Mouse (Mus musculus) urinary bladder, adult 18-20 months (tissue): ENCODE measurements around the gene Camkv.

Source experiments
- DNase-seq, 2 experiments: peaks; one replicate each; pipeline ENCODE4 v3.0.0; 2022; ENCODE audit warnings: low spot score in 2 of 2, mixed read lengths in 2 of 2

Camkv gene

DNA sequence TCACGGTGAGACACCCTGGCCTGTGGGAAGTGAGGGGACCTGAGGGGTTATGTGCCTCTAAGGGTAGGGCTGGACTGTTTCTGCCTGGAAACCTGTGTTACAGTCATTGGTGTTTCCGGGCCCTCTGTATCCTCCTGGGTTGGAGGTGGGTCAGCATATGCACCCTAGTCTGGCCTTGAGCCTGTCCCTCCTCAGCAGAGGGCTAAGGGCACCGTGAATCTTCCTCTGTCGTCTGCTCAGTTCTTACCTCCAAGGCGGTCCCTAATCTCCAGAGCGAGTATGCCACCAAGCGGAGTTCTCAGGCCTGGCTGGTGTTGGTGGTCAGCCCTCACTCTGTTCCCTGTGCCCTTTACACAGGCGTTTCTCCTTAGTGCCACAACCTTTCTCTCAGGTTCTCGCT lies 27.4 kb downstream of the Camkv start:
- no peak for DNase-seq

DNA sequence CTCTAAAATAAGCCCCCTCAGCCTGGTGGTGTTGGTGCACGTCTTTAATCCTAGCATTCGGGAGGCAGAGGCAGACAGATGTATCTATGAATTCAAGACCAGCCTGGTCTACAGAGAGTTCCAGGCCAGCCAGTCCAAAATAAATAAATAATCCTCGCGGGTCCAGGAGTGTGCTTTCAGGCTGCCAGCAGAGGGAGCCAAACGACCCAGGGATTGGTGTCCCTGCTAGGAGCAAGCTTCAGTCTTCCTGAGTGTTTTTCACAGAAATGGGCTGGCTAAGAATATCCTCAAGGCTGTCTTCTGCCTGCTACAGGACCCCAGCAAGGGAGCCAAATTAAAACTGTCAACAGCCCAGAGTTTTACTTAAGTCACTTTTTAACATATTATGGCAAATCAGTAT lies 28.2 kb downstream of the Camkv start:
- peak; percentile 44 to 72 for DNase-seq

DNA sequence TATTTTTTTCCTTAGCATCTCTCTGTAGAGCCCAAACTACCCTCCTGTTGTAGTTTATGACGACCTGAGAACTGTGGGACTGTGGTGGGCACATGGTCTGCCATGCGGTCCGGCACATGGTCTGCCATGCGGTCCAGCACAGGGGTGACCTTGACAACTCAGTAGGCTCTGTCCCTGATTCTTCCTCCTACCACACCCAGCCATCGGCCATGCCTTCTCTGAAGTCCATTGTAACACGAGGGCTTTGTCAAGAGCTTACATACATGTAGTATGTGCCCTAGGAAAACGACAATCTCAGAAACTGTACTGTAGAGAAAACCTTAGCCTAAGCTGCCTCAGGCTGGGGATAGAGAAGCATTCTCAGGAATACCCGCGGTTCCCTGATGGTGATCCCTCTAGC lies 29.2 kb downstream of the Camkv start:
- no peak for DNase-seq

DNA sequence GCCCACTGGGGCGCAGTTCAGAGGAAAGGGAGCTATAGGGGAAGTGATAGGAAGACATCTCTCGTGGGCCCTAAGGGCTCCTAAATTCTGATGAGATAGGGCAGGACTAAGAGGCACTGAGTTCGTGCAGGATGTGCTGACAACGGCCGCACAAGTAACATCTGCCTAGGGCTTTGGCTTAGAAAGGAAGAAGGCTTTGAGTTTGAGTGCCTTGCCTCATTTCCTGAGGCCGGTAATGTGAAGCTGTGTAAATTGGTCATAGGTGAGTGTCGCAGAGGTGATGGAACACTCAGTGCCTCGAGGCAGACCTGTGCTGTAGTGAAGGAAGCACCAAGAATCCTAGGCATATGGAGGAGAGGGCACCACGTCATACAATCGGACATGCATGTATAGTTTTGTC lies 31.2 kb downstream of the Camkv start:
- no peak for DNase-seq

DNA sequence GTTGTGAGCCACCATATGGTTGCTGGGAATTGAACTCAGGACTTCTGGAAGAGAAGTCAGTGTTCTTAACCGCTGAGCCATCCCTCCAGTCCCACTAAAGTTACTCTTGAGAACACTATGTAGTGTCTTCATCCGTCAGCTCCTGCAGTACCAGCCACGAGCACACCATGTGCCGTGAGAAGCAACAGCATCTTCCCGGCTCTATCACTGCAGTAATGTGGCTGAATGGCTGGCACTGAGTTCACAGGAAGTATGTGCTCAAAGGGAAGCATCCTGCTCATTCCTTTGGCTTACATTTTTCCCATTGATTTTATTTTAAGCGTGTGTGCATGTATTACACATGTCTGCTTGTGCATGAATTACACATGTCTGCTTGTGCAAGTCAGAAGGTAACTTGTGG lies 32.0 kb downstream of the Camkv start:
- no peak for DNase-seq

DNA sequence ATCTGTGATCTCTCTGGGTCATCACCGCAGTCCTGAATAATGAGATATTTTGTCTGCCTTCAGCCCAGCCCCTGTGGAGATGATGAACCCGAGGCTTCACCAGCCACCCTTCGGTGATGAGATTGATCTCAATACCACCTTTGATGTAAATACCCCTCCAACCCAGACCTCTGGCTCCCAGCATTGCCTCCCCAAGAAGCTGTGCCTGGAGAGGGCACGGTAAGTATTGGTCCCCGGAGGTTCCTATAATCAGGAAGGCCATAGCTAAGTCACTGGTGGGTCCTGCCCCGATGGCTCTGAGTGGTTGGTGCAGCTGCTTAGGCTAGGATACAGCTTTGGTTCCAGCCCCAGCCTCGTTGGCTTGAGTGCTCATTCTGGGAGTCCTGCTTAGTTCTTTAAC lies 33.1 kb downstream of the Camkv start:
- DNase-seq, result no peak

DNA sequence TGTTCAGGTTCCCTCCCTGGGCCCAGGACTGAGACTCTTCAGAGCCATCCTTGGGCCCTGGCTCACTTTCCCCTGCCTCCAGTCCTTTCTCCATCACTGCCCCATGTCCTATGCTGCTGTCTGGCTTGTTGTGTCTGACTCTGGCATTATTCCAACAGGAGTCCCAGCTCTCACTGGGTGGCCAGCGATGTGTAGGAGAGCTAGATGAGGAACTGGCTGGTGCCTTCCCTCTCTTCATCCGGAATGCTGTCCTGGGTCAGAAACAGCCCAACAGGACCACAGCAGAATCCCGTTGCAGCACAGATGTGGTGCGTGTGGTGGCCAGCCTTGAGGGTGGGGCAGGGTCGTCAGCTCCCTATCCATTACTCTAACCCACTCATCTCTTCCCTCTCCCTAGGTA lies 34.8 kb downstream of the Camkv start:
- no peak for DNase-seq

DNA sequence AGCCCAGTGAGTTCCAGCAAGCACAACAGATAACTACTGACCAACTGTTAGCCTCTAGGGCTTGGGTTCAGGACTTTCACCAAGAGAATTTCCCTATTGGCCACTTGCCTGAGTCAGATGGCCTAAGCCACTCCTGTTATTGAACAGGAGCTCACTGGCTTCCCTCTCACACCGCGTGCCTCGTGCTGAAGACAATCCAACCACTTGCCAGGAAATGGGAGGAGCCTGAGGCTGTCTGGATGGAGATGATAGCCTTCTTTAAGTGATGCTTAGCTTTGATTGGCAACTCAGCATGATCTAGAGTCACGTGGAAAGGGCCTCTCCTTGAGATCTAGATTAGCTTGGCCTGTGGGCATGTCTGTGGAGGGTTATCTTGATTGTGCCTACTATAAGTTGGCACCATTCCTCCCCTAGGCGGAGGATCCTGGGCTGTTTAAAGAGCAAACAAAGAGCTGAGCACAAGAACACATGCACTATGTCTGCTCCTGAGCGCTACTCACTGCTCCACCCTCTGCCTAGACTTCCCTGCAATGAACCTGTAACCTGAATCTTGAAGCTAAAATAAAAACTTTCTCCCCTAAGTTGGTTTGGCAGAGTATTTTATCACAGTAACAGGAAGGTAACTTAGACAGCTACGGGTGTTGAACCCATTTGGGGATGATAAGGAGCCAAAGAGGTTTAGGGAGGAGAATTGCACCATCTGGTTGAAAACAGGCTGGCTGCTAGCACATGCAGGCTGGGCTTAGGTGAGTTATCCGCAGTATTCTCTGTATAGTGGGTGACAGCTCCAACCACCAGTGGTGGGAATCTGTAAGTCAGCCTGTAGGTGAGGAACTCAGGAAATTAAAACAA lies 36.4 kb downstream of the Camkv start:
- no peak for DNase-seq

DNA sequence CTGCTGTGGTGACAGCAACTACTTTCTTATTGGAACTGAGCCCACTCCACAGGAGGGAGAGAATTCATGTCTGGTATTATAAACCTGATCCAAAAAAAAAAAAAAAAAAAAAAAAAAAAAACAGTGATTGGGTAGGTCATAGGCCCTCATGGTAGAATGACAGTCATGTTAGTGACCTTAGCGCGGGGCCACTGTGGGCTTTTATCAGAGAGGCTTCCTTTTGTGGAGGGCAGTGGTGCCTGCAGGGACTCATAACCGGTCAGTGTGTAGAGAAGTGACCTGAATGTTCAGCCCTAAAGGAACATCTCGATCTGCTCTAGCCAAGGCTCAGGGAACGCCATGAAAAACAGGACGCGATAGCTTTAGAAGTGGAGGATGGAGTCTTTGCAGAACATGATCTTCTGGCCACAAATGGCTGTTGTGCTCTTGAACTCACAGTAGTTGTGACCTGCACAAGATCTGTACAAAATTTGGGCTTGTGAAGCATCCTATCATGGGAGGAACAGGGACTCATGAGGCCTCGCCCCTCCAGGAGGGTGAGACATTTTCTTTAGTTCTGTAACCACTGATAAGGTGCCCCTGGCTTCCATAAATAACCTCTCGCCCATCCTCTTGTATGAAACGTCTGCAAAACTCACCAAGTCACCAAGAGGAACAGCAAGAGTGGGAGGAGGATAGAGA lies 39.2 kb downstream of the Camkv start:
- no peak for DNase-seq

DNA sequence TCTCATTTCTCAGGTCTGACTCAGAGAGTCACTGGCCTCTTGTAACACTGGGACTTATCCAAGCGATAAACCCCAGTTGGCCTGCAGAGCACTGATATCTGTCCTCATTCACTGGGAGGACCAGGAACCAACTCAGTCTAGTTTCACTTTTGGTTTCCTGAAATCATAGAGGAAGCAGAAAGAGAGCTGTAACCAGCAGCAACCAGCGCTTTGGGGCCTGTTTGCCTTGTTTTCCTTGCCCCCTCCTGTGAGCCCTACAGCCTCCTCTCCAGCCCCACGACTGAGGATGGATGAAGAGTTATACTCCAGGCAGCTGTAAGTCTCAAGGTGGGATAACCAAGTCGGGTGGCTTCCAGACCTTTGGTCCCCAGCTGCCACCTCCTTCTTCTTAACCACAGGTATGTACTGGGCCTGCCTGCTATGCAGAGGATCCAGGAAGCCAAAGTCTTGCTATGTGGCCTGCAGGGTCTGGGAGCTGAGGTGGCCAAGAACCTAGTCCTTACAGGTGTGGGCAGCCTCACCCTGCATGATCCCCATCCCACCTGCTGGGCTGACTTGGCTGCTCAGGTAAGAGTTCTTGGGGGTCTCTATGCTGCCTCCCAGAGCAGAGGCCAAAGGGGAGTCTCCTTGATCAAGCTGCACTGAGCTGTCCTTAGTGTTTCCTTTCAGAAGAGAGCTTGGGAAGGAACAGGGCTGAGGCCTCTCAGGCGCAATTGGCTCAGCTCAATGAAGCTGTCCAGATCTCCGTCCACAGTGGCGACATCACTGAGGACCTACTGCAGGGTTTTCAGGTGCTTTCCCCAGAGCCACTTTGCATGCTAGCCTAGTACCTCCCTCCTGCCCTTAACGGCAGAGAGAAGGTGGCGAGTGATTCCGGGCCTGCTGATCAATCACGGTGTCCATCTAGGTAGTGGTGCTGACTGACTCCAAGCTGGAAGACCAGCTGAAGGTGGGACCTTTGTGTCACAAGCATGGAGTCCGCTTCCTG lies 40.2 kb downstream of the Camkv start, which contains the start of gene Uba7:
TSS of gene Uba7 (plus strand) at position 107 of the 988 bp plus-strand sequence.
- peak; percentile 46 to 47 for DNase-seq

DNA sequence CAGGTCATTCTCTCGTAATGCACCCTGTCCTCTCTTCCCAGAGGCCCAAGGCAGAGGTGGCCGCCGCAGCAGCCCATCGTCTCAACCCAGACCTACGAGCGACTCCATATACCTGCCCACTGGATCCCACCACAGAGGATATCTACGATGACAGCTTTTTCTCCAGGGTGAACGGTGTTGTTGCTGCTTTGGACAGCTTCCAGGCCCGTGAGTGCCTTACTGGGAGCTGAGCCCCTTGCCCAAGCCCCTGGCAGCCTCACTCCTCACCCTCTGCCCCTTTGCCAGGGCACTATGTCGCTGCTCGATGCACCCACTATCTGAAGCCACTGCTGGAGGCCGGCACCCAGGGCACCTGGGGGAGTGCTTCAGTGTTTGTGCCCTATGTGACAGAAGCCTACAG lies 43.3 kb downstream of the Camkv start:
- DNase-seq, result no peak

DNA sequence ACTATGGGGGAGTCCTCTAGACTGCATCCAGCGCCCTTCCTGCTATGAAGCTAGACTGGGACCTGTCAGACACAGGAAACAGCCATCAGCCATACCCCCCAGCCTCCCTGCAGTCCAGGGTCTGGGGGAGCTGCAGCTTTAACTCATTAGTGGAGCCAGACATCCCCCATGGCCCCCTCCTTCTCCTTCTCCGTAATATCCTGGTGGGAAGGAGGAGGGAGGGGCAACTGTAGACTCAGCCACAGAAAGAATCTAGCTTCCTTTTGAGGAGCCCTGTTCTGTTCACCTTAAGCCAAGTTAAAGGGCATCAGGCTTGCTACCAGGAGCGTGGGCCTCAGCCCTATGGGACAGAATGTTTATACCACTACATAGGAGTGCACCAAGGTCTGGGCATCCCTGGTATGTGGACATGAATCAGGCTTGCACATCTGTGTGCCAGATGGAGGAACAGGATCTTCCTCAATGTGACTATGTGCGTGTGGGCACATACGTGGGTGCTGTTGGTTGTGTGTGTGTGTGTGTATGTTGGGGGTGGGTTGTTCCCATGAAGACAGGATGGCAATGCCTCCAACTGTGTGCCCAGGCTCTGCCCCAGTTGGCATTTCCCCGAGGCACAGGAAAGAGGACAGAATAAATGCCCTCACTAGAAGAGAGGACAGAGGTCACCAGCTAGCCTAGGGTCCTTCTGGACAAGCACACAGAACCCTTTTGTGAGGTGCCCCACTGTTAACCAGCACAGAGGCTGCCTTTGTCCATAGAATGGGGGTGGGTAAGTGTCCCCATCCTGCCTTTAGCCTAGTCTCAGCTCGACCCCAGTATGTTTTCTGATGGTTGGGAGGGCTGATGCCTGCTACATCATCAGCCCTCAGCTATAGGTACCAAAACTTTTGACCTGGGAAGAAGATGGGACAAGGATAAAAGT lies 46.5 kb downstream of the Camkv start:
- DNase-seq, result no peak

DNA sequence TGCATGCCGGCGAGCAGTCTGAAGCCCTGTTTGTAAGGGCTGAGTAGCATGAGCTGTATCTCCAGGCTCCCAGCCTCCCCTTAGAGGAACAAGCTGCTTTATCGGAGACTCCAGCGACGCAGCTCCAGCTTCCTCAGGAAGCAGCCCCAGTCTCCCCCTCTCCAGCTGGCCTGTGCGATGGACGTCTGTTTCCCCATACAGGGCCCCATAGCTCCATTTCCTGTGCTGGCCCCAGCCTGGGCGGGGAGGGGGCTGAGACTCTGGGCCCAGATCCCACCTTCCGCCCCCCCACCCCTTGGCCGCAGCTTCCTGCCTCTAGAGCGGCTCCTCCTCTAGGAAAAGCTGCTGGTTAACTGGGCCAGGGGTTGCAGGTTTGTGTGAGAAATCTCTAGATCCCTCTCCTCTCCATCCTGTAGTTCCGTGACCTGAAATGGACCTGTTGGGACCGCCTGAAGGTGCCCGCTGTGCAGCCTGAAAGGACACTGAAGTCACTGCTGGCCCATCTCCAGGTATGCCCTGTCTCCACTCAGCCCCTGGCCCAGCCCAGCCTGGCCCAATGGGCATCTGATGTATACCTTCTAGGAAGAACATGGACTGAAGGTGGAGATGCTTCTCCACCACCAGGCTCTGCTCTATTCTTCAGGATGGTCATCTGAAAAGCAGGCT lies 47.3 kb downstream of the Camkv start, which contains the start of gene Gm20661:
TSS of gene Gm20661 (plus strand) at position 378 of the 666 bp plus-strand sequence.
- DNase-seq, result no peak

DNA sequence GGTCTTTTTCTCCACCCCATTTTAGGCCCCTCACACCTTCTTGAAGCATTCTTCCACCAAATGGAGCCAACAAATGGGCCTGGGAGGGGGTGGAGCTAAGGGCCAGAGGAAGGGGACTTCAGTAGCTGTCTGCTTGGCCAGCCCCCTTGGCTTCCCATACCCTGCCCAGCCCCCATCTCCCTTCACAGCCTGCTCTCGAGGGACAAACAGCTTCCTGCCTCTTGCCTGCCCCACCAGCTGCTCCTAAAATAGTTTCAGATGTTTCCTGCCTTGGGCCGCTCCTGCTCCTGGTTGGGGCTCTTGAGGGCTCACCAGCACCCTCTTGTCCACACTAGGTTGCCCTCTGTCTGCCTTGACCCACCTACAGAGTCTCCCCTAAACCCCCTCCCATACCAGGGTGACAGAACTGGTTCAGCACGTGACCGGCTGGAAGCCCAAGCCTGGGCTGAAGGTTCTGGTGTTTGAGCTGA lies 48.0 kb downstream of the Camkv start:
- no peak for DNase-seq

DNA sequence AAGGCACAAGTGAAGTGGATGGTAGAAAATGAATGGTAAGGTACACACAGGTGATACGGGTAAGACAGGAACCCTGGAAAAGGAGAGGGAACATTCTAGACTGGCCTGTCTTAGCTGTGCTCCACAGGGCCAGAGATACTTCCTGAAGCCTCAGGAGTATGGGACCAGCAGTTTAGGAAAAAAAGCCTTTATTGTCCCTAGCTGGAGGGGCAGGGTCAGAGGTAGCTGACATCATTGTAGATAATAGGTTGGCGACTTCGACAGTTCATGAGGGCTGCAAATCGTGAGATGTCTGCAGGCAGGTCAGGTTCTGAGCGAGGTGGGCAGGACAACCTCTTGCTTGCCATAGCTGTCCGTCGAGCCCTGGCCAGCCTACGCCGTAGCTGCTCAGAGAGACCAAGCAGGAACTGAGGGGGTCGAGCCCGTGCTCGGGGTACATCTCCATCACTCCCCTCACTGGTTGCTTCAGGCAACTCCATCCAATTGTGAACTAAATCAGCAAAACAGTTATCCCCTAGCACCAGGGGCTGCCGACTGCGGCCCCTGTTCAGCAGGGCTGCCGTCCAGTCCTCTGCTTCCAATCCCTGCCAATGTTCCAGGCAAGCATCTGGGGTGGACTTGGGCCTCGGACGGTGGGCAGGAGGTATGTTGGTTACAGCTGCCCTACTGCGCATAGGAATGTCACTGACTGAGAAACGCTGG lies 48.7 kb downstream of the Camkv start:
- no peak for DNase-seq

DNA sequence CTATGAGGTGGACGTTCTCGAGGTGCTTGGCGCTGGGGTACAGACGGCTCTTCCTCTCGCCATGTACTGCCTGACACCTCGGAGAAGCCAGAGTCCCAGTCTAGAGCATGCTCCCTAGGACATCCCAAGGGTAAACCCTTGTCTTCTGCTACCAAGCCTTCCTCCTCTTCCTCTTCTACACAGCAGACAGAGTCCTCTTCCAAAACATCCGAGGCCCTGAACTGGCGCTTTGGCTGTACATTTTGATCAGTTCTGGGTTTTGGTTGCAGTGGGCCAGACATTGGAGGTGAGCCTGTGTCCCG lies 49.2 kb downstream of the Camkv start:
- DNase-seq, result no peak

DNA sequence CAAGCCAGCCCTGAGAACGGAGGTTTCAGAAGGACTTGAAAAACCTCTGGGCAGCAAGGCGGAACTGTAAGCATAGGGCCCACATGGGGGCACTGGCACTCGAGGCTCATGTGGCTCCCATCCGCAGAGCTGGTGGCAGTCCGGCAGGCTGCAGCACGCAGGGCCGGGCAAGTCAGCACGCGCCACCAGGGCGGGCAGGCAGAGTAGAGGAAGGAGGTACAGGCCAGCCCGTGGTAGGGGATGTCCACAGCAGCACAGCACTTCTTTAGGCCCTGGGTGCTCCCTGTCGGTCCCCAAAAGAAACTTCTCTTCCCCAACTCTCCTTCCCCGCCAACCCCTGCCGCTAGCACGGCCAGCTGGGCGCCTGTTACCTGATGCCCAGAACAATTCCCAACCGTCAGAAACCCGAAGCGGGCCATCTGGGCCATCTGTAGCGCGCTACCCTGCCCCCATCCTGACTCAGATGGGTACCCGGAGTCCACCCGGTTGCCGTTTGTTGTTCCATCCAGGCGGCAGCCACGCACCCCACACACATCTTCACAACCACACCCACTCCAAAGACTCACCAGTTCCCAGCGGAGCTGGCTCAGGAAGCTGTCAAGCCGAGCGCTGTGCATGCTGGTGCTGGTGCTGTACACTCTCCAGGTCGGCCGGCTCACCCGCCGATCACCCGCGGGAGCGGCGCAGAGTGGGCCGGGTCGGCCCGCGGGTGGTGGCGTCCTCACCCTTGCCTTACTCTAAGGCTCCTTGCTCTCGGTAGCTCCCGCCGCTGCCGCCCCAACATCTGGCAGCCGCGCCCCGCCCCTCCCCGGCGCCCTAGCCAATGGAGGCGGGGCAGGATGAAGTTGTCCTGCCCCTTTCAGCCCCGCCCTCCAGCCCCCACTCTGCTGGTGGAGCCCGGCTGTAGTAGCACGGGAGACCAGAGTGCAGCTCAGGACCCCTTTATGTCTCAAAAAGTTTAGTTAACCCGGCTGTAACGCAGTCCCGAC lies 50.0 kb downstream of the Camkv start, which contains the start of gene Inka1:
TSS of gene Inka1 (minus strand) at position 749 of the 989 bp plus-strand sequence.
- peak; percentile 83 to 86 for DNase-seq

DNA sequence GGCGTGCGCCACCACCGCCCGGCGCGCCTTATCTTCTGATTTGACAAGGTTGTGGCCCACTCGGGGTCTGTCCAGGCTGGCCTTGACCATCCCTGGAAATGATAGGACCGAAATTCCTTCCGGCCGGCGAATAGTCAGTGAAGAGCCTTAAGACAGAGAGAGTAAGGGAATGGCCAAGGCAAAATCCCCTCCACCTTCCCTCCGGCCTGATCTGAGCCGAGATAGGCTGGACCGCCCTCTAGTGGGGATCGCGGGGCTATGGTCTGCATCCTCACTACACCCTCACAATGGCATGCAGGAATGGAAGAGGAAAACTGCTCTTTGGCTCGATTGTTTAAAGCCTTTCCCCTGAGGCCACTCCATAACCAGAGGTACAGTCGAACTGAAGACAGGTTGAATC lies 50.9 kb downstream of the Camkv start:
- DNase-seq, result peak; percentile 60 to 72
